Mouse (Mus musculus) stomach, postnatal 0 days (tissue): ENCODE data around the gene Hspa1l. TPM values are rescaled to one million over a fixed set of nuclear protein-coding genes. Genes with fewer than 3 reads are reported as not detected.
"Not testable (repeated sequence)": the region's sequence is repeated elsewhere in the genome, so short reads cannot be mapped to it uniquely, and the experiment has no call there.

Experiments used
- ATAC-seq: fragments of 200-750 bp; cut with Nextera tagmentation; 2 replicates; pipeline ENCODE4 v1.8.0; 2017; ENCODE audit not compliant: low FRiP score, low TSS enrichment
- DNase-seq: peaks from one replicate; pipeline ENCODE4 v3.0.0-alpha.2; 2016; ENCODE audit warnings: low spot score
- H3K27ac ChIP-seq: fragments of 300-500 bp; sonication (generic); replicated peaks from 2 replicates; pipeline ENCODE4 v1.5.1; 2014; ENCODE audit warnings: mild to moderate bottlenecking, control low read depth
- H3K27me3 ChIP-seq: fragments of 300-500 bp; sonication (generic); 2 replicates; pipeline ENCODE4 v1.6.1; 2014; ENCODE audit warnings: low read length; ENCODE audit not compliant: control insufficient read depth, insufficient read depth
- H3K36me3 ChIP-seq: fragments of 300-500 bp; sonication (generic); 2 replicates; pipeline ENCODE4 v1.6.1; 2014; ENCODE audit warnings: low read length, mixed read lengths; ENCODE audit not compliant: control insufficient read depth, insufficient read depth
- H3K4me1 ChIP-seq: fragments of 300-500 bp; sonication (generic); replicated peaks from 2 replicates; pipeline ENCODE4 v1.6.1; 2014; ENCODE audit warnings: antibody characterized with exemption; ENCODE audit not compliant: control insufficient read depth, insufficient read depth
- H3K4me2 ChIP-seq: fragments of 300-500 bp; sonication (generic); replicated peaks from 2 replicates; pipeline ENCODE4 v1.6.1; 2014; ENCODE audit warnings: low read depth, mild to moderate bottlenecking, control low read depth, moderate library complexity
- H3K4me3 ChIP-seq: fragments of 300-500 bp; sonication (generic); 2 replicates; pipeline ENCODE4 v1.5.1; 2014; ENCODE audit warnings: low read depth, low read length, control low read depth
- H3K9ac ChIP-seq: fragments of 300-500 bp; sonication (generic); 2 replicates; pipeline ENCODE4 v1.6.1; 2014; ENCODE audit warnings: mild to moderate bottlenecking, low read length, control low read depth, mixed read lengths
- H3K9me3 ChIP-seq: fragments of 300-500 bp; sonication (generic); 2 replicates; pipeline ENCODE4 v1.6.1; 2016; ENCODE audit warnings: low read length; ENCODE audit not compliant: control insufficient read depth
- CTCF ChIP-seq: IDR thresholded peaks from 2 replicates; pipeline ENCODE4 v1.5.1; 2016; ENCODE audit warnings: antibody characterized with exemption, low read depth, mild to moderate bottlenecking, moderate library complexity
- EP300 ChIP-seq: optimal IDR thresholded peaks from 2 replicates; pipeline ENCODE3; 2016; ENCODE audit warnings: antibody characterized with exemption
- WGBS: fragments of 180-500 bp; shearing (Covaris S2); extraction: QIAGEN DNeasy Blood & Tissue Kit; methylation state at CpG from one replicate; pipeline ENCODE4 v1.1.7; 2014; 5-methylcytosine and 5-hydroxymethylcytosine counted together
- polyA plus RNA-seq: library from polyadenylated mRNA; unstranded; fragments of >200 nt; fragmentation: Nextera tagmentation; extraction: Ambion mirVana; gene quantifications from 2 replicates; pipeline ENCODE4 v1.2.1, GENCODE M21; 2015

Gene Hspa1l
- polyA plus RNA-seq, 1 experiment from 2014 or later = 0.25 TPM

DNA sequence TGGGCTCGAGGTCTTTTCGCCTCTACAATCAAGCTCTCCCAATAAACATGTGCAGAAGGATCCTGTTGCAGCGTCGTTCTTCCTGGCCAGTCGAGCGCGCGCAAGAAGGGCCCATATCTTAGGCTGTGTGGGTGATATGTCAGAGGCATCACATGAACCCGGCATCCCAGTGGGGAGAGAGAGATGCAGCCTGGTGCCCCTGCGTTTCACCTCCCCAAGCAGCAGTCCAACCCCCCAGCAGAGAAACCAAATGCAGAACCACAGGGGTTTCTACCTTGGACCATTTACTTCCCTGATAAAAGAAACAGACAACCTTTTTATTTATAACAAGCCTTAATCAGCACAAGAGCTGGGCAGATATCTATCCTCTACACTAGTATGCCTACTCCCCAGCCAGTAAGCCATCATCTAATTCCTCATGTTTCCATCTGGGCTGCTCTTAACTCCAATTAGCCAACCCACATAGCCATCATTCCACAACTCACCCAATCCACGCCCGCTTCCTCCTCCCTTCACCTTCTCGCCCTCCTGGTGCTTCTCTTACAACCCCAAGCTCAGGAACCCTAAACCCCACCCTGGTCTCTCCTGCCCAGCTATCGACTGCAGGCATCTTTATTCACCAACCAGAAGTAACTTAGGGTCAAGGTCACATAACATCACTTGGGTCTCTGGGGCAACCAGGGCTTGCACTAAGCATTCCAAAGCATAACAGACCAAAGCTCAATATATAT is 24.1 kb downstream of the Hspa1l start:
- no peaks in the 10 kb centered on the region for H3K27me3 ChIP-seq
- no peaks in the 10 kb centered on the region; the same call in 1 of the 2 replicates for H3K36me3 ChIP-seq
- no peaks in the 10 kb centered on the region for H3K9me3 ChIP-seq
- no peaks in the 10 kb centered on the region; the same call in 1 of the 2 replicates for H3K4me1 ChIP-seq
- 84% methylated on average over 12 of the region's 14 CpGs for WGBS
- H3K27ac ChIP-seq = no peak overlapping the region
- H3K4me2 ChIP-seq = no peak overlapping the region
- ATAC-seq (no peak), DNase-seq (no peak)
- no peak overlapping the region for H3K9ac ChIP-seq
- H3K4me3 ChIP-seq = no peak overlapping the region
- TF ChIP-seq EP300 (no peak), CTCF (no peak)

DNA sequence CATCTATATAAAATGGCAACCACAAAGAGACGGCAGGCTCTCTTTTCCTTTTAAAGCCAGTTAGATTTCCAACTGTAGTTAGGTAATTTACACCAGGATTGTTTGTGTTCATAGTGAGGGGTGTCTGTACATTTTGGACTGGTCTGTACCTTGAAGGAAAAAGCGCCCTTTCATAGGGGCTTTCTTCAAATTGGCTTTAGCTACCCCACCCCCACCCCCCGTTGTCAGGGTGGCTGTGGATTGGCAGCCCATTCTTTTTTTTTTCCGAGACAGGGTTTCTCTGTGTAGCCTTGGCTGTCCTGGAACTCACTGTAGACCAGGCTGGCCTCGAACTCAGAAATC is 24.6 kb downstream of the Hspa1l start:
- no peak overlapping the region for H3K4me3 ChIP-seq
- H3K4me2 ChIP-seq = no peak overlapping the region
- peaks cover under 1% of the 10 kb centered on the region; the same call in 1 of the 2 replicates for H3K4me1 ChIP-seq
- no peaks in the 10 kb centered on the region for H3K9me3 ChIP-seq
- no peak overlapping the region for H3K9ac ChIP-seq
- TF ChIP-seq EP300 = no peak
- TF ChIP-seq CTCF = no peak
- no peaks in the 10 kb centered on the region for H3K27me3 ChIP-seq
- WGBS = 83% methylated on average over 5 of the region's 5 CpGs
- ATAC-seq (no peak), DNase-seq (no peak)
- no peaks in the 10 kb centered on the region for H3K36me3 ChIP-seq
- no peak overlapping the region for H3K27ac ChIP-seq

DNA sequence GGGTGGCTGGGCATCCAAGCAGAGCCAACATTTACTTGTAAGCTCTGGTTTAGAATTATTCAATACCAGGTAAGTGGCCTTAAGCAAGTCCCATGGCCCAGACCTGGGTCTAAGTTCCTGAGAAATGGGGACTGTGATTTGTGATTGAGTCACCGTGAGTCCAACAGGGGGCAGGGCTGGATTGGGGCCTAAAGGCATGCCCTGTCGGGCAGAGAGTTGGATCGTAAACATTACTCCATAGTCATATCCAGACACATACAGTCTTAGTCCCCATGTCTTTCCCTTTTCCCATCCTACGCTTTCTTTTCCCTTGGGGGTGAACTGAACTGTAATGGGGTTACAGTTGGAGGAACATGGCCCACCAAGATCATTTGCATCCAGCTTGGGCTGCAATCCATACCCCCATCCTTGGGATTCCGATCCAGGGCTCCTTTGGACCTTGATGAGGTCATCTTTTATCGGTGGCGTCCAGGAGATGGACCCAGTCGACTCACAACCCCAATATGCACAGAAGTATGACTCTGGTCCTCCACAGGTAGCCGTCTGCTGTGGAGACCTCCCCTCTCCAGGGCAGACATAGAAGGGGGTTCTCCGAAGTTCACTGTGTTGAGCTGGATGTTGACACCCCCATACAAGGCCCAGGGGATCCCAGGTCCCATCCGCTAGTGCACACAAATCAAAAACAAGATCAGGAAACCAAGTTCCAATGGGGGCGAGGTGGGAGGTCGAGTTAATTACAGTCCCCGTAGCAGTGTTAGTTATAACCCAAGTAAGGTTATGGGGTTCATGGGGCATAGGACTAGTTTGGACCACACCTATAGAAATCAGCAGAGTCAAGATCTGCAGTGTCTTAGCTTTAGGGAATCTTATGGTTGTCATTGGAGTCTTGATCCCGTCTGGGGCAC is 26.3 kb downstream of the Hspa1l start:
- no peak overlapping the region for H3K27ac ChIP-seq
- no peaks in the 10 kb centered on the region for H3K27me3 ChIP-seq
- 0 out of 2 replicates have a peak overlapping the region, but pooled peaks have one; percentile 22 for H3K4me3 ChIP-seq
- ATAC-seq (no peak), DNase-seq (no peak)
- H3K4me2 ChIP-seq = peak overlapping the region; percentile 39
- 0 out of 2 replicates have a peak overlapping the region, but pooled peaks have one; percentile 31 for H3K9ac ChIP-seq
- peaks cover 9% of the 10 kb centered on the region for H3K4me1 ChIP-seq
- WGBS = 84% methylated on average over 15 of the region's 15 CpGs
- no peaks in the 10 kb centered on the region for H3K9me3 ChIP-seq
- 0 out of 2 replicates have a peak, but pooled peaks have one; percentile 27 for TF ChIP-seq CTCF
- TF ChIP-seq EP300 = no peak
- H3K36me3 ChIP-seq = no peaks in the 10 kb centered on the region

DNA sequence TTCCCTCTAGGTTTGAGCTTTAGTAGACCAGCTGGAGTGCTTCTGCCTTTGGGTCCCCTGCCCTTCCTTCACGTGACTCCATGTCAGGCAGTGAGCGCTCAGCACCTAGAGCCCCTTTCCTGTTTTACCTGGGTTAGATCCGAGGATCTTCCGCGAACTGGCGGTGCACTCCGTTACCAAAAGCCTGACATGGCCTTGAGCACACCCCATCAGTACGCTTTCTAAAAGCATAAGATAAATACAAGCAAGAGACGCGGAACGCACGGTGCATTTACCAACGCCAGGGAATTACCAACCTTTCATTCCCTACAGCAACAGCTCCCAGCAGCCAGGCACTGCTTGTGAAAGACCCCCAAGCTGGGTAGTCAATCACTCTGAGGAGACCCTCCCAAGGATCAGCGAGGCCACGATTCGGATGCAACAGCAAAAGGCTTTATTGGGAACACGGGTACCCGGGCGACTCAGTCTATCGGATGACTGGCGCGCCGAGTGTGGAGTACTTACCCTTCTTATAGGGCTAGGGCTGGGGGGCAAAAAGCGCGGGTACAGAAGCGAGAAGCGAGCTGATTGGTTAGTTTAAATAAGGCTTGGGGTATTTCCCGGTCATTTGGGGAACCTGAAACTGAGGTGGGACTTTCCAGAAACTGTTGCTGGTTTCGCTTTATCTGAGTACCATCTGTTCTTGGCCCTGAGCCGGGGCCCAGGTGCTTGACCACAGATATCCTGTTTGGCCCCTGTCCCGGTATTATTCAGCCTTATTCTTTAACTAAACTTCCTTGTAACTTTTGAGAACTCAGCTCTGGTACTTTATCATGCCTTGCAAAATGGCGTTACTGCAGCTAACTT is 27.6 kb downstream of the Hspa1l start:
- peak; percentile 44 for DNase-seq
- H3K36me3 ChIP-seq, H3K4me1 ChIP-seq, H3K9me3 ChIP-seq, H3K27me3 ChIP-seq, ATAC-seq: not testable (repeated sequence)
- H3K4me2 ChIP-seq = peak overlapping the region; percentile 99
- WGBS = 10% methylated on average over 28 of the region's 32 CpGs
- H3K9ac ChIP-seq = peak overlapping the region; percentile 87
- H3K4me3 ChIP-seq = peak overlapping the region; percentile 76
- H3K27ac ChIP-seq = peak overlapping the region; percentile 98

DNA sequence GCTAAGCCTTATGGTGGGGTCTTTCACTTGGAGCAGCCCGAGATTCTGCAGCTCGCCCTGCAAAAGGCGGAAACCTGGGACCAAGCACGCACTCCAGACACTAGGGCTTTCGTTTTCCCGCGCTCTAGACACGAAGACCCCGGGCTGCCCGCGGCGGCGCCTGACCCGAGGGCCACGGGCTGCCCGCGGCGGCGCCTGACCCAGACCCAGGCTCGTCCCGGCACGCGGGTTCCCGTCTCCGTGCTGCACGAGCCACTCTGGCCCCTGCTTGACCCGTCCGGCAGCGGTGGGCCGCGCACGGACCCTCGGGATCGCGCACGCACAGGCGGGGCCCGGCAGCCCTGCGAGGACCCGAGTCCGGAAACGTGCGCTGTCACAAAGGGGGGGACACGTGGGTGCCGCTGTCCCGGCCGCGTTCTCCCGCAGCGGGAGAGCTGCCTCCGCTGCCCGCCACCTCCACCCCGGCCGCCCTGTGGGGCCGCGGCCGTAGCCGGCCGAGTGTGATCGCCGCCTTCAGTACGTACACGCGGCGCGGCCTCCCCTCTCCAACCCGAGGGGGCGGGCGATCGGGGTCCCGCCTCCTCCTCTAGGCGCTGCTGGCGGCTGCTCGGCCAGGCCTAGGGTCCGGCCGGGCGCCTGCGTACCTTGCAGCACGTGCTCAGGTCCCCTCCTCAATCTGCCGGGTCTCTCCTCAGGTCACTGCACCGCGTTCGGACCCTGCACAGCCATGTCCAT is 28.4 kb downstream of the Hspa1l start, which contains the start of gene Vars:
Gene Vars, plus strand, starts transcription at position 271 of the 735 bp plus-strand sequence.
- no peaks in the 10 kb centered on the region for H3K9me3 ChIP-seq
- peaks cover 9% of the 10 kb centered on the region for H3K4me1 ChIP-seq
- H3K9ac ChIP-seq = peak within 1 kb of the TSS; percentile 87
- under 1% methylated on average over 68 of the region's 83 CpGs for WGBS
- H3K36me3 ChIP-seq = peaks cover 12% of the 10 kb centered on the region
- TF ChIP-seq EP300 (no peak), CTCF (peak; percentile 21)
- peak within 1 kb of the TSS; percentile 98 for H3K27ac ChIP-seq
- H3K4me2 ChIP-seq = peak within 1 kb of the TSS; percentile 99
- H3K4me3 ChIP-seq = peak within 1 kb of the TSS; percentile 76
- peak; percentile 86 for ATAC-seq
- H3K27me3 ChIP-seq = no peaks in the 10 kb centered on the region
- peak; percentile 90 for DNase-seq
